Mouse (Mus musculus) hindbrain, embryonic 16.5 days (tissue): ENCODE measurements around the gene Hoxb3. TPM values are rescaled to one million over a fixed set of nuclear protein-coding genes. Genes with fewer than 3 reads are reported as not detected.

ENCODE experiments used
- ATAC-seq: fragments of 200-750 bp; cut with Nextera tagmentation; 2 replicates; pipeline ENCODE4 v1.8.0; 2017; ENCODE audit warnings: moderate TSS enrichment, moderate library complexity
- H3K27ac ChIP-seq: fragments of 300-500 bp; sonication (generic); 2 replicates; pipeline ENCODE4 v1.5.1; 2014; ENCODE audit warnings: low read depth, mild to moderate bottlenecking, control low read depth, low read length, moderate library complexity
- H3K27me3 ChIP-seq: fragments of 300-500 bp; sonication (generic); replicated peaks from 2 replicates; pipeline ENCODE4 v1.6.1; 2014; ENCODE audit warnings: low read length; ENCODE audit not compliant: control insufficient read depth, insufficient read depth
- H3K36me3 ChIP-seq: fragments of 300-500 bp; sonication (generic); 2 replicates; pipeline ENCODE4 v1.6.1; 2014; ENCODE audit warnings: mild to moderate bottlenecking, low read length, moderate library complexity, mixed read lengths; ENCODE audit not compliant: control insufficient read depth, insufficient read depth
- H3K4me1 ChIP-seq: fragments of 300-500 bp; sonication (generic); 2 replicates; pipeline ENCODE4 v1.6.1; 2014; ENCODE audit warnings: low read depth, low read length; ENCODE audit not compliant: control insufficient read depth, insufficient read depth
- H3K4me2 ChIP-seq: fragments of 300-500 bp; sonication (generic); 2 replicates; pipeline ENCODE4 v1.6.1; 2014; ENCODE audit warnings: mild to moderate bottlenecking, low read length, control low read depth, moderate library complexity
- H3K4me3 ChIP-seq: fragments of 300-500 bp; sonication (generic); 2 replicates; pipeline ENCODE4 v1.5.1; 2014; ENCODE audit warnings: mild to moderate bottlenecking, low read length, control low read depth, moderate library complexity
- H3K9ac ChIP-seq: fragments of 300-500 bp; sonication (generic); 2 replicates; pipeline ENCODE4 v1.6.1; 2014; ENCODE audit warnings: low read depth, mild to moderate bottlenecking, control low read depth, low read length, moderate library complexity
- H3K9me3 ChIP-seq: fragments of 300-500 bp; sonication (generic); 2 replicates; pipeline ENCODE4 v1.6.1; 2014; ENCODE audit warnings: mild to moderate bottlenecking, low read length, moderate library complexity; ENCODE audit not compliant: control insufficient read depth
- WGBS: fragments of 180-500 bp; shearing (Covaris S2); extraction: QIAGEN DNeasy Blood & Tissue Kit; methylation state at CpG from one replicate; pipeline ENCODE4 v1.1.7; 2014; 5-methylcytosine and 5-hydroxymethylcytosine counted together
- polyA plus RNA-seq: library from polyadenylated mRNA; unstranded; fragments of >200 nt; fragmentation: Nextera tagmentation; extraction: Ambion mirVana; gene quantifications from 2 replicates; pipeline ENCODE4 v1.2.1, GENCODE M21; 2015

The Hoxb3 gene
- polyA plus RNA-seq, 1 experiment from 2014 or later: 4.8 TPM

DNA sequence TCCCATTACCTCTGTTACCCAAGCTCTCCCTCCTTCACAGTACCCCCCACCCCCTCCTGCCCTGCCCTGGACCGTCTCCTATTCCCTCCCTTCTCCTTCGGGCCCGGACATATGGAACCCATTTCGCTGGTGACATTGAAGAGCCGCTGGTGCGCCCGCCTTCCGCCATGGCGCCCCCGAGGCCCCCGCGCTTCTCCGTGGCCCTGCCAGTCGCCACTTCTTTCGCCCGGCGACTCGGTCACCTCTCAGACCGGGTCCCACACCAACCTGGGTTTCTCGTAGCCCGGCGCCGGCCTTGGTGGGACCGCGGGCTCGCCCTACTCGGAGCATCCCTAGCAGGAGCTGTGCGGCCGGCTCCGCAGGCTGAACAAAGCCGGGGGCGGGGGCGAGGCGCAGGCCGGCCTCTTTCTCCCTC lies 9.5 kb downstream of the Hoxb3 start:
- Histone ChIP-seq H3K4me1 (peaks cover 5% of the 10 kb centered on the region; the same call in 1 of the 2 replicates), H3K4me3 (peak overlapping the region; percentile 42), H3K27ac (peak overlapping the region; percentile 91), H3K27me3 (peaks cover 41% of the 10 kb centered on the region), H3K4me2 (peak overlapping the region; percentile 62), H3K9me3 (no peaks in the 10 kb centered on the region), H3K9ac (peak overlapping the region; percentile 70), H3K36me3 (no peaks in the 10 kb centered on the region)
- no peak for ATAC-seq
- WGBS: under 1% methylated on average over 31 of the region's 35 CpGs

DNA sequence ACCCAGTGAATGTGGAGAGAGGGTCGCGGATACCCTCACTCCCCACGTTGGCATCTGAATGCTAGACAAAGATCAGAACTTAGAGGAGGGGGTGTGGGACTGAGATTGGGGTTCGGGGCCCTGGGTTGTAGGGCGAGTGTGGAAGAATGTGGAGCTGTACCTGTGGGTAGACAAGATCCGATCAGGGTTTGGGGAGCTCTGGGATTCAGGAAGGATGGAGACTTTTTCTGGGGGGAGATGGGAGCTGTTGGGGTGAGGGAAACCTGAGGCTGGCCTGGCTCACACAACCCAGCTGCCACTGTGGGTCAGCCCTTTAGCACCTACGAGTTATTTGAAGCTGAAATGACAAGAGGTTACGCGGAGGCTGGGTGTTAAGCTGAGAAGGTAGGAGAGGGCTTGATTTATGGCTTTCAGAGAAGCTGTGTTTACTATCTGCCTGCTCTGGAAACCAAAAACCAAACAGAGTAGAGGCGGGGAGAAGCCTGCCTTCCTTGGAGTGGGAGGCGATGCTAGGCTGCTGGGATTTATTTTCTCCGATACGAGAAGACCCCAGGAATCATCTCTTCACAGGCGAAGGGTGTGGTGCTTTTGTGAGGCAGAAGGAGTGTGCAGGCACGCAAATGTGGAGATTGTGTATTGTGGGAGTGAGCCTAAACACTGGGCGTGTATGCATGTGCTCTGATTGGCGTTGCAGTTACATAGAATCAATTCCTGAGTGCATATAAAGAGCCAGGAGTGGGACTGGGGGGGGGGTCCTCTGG lies 10.3 kb downstream of the Hoxb3 start:
- H3K9me3 ChIP-seq: no peaks in the 10 kb centered on the region
- H3K4me2 ChIP-seq: peak overlapping the region; percentile 62
- H3K27me3 ChIP-seq: peaks cover 40% of the 10 kb centered on the region
- H3K36me3 ChIP-seq: no peaks in the 10 kb centered on the region
- ATAC-seq: no peak
- H3K4me3 ChIP-seq: peak overlapping the region; percentile 42
- peaks cover 6% of the 10 kb centered on the region; the same call in 1 of the 2 replicates for H3K4me1 ChIP-seq
- 4% methylated on average over 17 of the region's 17 CpGs for WGBS
- peak overlapping the region; percentile 70 for H3K9ac ChIP-seq
- H3K27ac ChIP-seq: peak overlapping the region; percentile 91

DNA sequence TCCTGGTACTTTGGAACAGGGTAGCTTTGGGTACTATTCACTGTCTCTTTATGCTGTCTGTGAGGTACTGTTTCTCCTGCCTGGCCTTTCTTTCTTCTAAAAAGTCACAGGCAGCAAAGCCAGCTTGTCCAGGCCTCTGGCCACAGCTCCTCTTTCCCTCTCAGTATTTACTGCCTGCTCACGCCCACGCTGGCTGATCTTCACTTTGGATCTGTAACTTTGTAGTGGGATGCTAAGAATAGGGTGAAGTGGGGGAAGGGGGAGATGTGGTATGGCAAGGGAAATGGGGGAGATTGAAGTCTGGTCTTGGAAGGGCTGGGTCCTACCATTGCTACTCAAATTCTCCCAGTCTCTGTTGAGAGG lies 10.9 kb downstream of the Hoxb3 start:
- Histone ChIP-seq H3K9me3 (no peaks in the 10 kb centered on the region), H3K4me1 (peaks cover 7% of the 10 kb centered on the region; the same call in 1 of the 2 replicates), H3K27ac (peak overlapping the region; percentile 91), H3K27me3 (peaks cover 40% of the 10 kb centered on the region), H3K4me3 (peak overlapping the region; percentile 42), H3K9ac (peak overlapping the region; percentile 70), H3K36me3 (no peaks in the 10 kb centered on the region), H3K4me2 (peak overlapping the region; percentile 62)
- peak; percentile 21; the same call in 1 of the 2 replicates for ATAC-seq
- WGBS: 15% methylated on average over 2 of the region's 2 CpGs

DNA sequence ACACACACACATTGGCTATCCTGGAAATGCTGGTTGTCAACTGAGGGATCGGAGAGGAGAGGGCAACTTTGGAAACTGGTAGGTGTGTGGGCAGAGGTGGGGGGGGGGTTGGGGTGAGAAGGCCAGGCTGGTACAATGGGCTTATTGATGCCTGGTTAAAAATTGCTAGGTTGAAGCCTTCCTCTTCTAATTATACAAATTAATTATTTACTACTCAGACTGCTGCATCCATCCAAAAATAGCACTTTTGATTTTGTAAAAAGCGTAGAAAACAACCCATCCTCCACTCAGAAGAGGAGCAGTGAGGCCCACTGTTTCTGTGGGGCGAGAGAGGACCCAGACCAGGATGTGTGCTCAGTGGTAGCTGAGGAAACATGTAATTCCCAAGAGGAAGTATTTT lies 11.9 kb downstream of the Hoxb3 start:
- Histone ChIP-seq H3K9me3 (no peaks in the 10 kb centered on the region), H3K27me3 (peaks cover 36% of the 10 kb centered on the region), H3K4me2 (peak overlapping the region; percentile 62), H3K9ac (peak overlapping the region; percentile 70; the same call in 1 of the 2 replicates), H3K36me3 (no peaks in the 10 kb centered on the region), H3K27ac (peak overlapping the region; percentile 91), H3K4me1 (peaks cover 7% of the 10 kb centered on the region; the same call in 1 of the 2 replicates), H3K4me3 (peak overlapping the region; percentile 42; the same call in 1 of the 2 replicates)
- 32% methylated on average over 3 of the region's 3 CpGs for WGBS
- no peak for ATAC-seq

DNA sequence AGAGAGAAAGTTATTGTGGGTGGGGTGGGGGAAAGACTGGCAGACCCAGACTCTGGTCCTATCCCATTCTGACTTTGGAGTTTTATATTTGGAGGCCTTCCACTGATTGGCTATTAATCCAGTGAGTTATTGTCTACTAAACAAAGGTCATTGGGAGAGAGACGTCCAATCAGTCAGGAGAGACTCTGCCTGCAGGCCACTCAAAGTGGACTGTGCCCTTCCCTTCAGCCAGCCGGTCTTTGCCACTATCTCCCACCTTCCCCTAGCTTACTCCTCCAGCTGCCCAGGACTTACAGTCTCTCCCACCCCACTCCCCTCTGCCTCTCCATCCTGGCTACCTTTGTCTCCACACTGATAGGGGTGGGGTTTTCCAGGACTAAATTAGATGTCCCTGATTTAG lies 13.5 kb downstream of the Hoxb3 start:
- Histone ChIP-seq H3K4me3 (peak overlapping the region; percentile 18), H3K27me3 (peaks cover 32% of the 10 kb centered on the region), H3K27ac (peak overlapping the region; percentile 91), H3K9me3 (no peaks in the 10 kb centered on the region), H3K9ac (peak overlapping the region; percentile 47), H3K4me2 (peak overlapping the region; percentile 62), H3K4me1 (peaks cover 7% of the 10 kb centered on the region; the same call in 1 of the 2 replicates), H3K36me3 (no peaks in the 10 kb centered on the region)
- 12% methylated on average over 2 of the region's 2 CpGs for WGBS
- ATAC-seq: no peak

DNA sequence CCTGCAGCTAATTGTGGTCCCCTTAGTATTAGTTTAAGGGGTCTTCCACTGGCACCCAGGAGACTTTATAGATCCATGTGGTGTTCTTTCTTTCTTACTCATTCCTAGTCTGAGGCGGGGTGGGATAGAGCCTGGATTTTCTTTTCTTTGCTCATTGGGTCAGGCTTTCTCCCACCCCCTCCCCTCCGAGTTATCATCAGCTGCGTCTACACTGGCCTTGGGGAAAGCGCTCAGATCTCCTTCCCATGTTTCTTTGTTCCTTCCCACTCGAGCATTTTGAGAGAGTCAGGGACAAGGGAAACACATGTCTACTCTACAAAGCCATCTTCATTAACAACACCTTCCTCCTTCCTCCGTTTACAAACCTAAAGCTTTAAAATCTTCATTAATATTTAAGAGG lies 13.9 kb downstream of the Hoxb3 start:
- H3K9ac ChIP-seq: peak overlapping the region; percentile 47
- H3K4me2 ChIP-seq: peak overlapping the region; percentile 62
- peaks cover 29% of the 10 kb centered on the region for H3K27me3 ChIP-seq
- no peaks in the 10 kb centered on the region for H3K9me3 ChIP-seq
- peak overlapping the region; percentile 18 for H3K4me3 ChIP-seq
- no peaks in the 10 kb centered on the region for H3K36me3 ChIP-seq
- 4% methylated on average over 6 of the region's 6 CpGs for WGBS
- peaks cover 7% of the 10 kb centered on the region; the same call in 1 of the 2 replicates for H3K4me1 ChIP-seq
- no peak for ATAC-seq
- peak overlapping the region; percentile 91 for H3K27ac ChIP-seq

DNA sequence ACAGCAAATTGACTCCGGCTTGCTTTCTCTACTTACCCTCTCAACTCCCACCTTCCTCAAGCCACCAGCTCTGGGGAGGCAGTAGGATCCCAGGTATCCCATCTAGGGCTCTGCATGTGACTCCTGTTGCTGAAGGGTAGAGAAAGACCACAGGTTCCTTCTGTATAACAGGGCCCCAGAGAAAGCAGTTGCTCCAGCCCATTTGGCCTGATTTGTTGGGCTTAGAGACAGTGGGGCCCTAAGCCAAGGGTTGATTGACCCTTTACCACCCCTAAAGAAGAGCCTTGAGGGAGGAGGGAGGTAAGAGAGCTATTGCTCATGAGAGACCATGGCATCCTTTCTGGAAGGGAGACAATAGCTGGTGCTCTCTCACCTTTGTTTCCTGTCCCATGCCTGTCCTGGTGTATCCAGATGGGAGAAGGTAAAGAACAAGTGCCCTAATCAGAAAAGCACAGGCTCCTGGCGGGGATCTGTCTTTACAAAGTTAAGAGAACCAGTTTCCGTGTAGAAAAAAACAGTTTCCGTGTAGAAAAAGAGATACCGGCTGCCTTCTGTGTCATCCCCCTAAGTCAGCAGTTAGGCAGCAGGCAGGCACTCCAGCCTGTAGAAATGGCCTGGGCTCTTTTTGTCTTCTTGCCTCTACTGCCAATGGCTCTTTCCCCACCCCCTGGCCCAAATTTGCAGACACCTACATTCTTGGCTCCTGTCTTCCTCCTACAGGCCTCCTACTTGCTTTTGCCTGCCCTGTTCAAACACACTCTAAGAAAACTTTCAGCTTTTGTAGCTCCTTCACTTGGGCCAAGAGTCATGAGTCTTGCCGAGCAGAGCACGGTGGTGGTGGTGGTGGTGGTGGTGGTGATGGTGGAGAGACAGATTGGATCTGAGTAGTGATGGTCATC lies 16.1 kb downstream of the Hoxb3 start:
- peak overlapping the region; percentile 91 for H3K27ac ChIP-seq
- H3K4me3 ChIP-seq: peak overlapping the region; percentile 6; the same call in 1 of the 2 replicates
- H3K4me1 ChIP-seq: peaks cover 7% of the 10 kb centered on the region
- peak overlapping the region; percentile 62 for H3K4me2 ChIP-seq
- 16% methylated on average over 7 of the region's 7 CpGs for WGBS
- no peaks in the 10 kb centered on the region for H3K9me3 ChIP-seq
- peaks cover 25% of the 10 kb centered on the region for H3K27me3 ChIP-seq
- no peak for ATAC-seq
- H3K9ac ChIP-seq: peak overlapping the region; percentile 3; the same call in 1 of the 2 replicates
- H3K36me3 ChIP-seq: no peaks in the 10 kb centered on the region

DNA sequence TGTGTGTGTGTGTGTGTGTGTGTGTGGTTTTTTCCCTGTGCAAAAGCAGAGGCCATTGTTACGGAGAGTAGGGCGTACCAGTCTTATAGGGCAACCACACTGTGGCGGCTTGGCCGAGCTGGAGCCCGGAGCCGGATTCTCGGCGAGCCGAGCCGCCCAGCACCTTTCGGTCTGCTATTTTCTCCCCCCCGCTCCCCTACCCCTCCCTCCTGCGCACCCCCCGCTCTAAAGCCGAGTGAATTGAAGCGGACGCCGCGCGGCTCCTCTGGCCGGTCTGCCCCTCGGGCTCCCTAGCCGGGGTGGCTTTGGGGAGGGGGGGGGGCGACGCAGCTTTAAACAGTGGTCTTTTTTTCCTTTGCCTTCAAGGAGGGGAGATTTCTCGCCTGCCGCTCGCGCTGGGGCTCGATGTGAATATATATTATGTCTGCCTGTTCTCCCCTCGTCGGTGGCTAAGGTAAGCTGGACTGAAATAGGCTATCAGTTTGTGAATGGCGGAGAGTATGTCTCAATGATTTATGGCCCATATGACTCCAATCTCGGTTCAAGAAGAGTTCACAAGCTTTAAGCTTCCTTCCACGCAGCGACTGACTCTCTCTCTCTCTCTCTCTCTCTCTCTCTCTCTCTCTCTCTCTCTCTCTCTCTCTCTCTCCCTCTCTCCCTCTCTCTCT lies 17.7 kb downstream of the Hoxb3 start:
- Histone ChIP-seq H3K27me3 (peaks cover 27% of the 10 kb centered on the region), H3K9me3 (no peaks in the 10 kb centered on the region), H3K4me2 (peak overlapping the region; percentile 62), H3K27ac (peak overlapping the region; percentile 91), H3K9ac (peak overlapping the region; percentile 60), H3K4me3 (peak overlapping the region; percentile 41), H3K4me1 (peaks cover 13% of the 10 kb centered on the region), H3K36me3 (no peaks in the 10 kb centered on the region)
- ATAC-seq: peak; percentile 63
- WGBS: under 1% methylated on average over 27 of the region's 36 CpGs
